Comparison of ENCODE assay signal across 13 mouse cellular contexts in genomic region chr6:134509731-134510226, GRCm38 (mm10). TPM values are rescaled to one million over a fixed set of nuclear protein-coding genes. Genes with fewer than 3 reads are reported as not detected.
DNase-seq lines count a peak whose midpoint lies in the region; ATAC-seq and TF ChIP-seq lines count a peak whose summit lies in the region.
"Had no signal": no experiment of that assay in that cellular context is flagged by ENCODE, and none has a peak within 500 bp of the region (broad histone marks: within the 10 kb centered on the region; RNA-seq: fewer than 3 reads in every experiment).

No protein-coding gene starts in this region.

- H3K27ac ChIP-seq in lung, embryonic 14.5 days (ENCODE audit: low read depth), result no peak overlapping the region
- H3K27ac ChIP-seq in hindbrain, embryonic 12.5 days, result peak overlapping the region; percentile 74; the same call in 1 of the 2 replicates
- peak overlapping the region; percentile 15; the same call in 1 of the 2 replicates for H3K27ac ChIP-seq in neural tube, embryonic 15.5 days (replicated peaks)

- TF ChIP-seq CTCF in lung, embryonic 14.5 days (IDR thresholded peaks at IDR 0.05; ENCODE audit: low read depth), result no peak

- H3K9ac ChIP-seq in lung, embryonic 14.5 days, result no peak overlapping the region
- H3K9ac ChIP-seq in hindbrain, embryonic 12.5 days, result no peak overlapping the region
- H3K9ac ChIP-seq in neural tube, embryonic 15.5 days (replicated peaks), result no peak overlapping the region

- H3K36me3 ChIP-seq in lung, embryonic 14.5 days (ENCODE audit: insufficient read depth), result peaks cover 27% of the 10 kb centered on the region
- peaks cover 28% of the 10 kb centered on the region for H3K36me3 ChIP-seq in hindbrain, embryonic 12.5 days
- H3K36me3 ChIP-seq in neural tube, embryonic 15.5 days, result peaks cover 18% of the 10 kb centered on the region

- ATAC-seq in lung, embryonic 14.5 days (ENCODE audit: insufficient read depth), result peak; percentile 53; the same call in 1 of the 2 replicates
- ATAC-seq in hindbrain, embryonic 12.5 days (ENCODE audit: low FRiP score), result peak; percentile 66
- ATAC-seq in neural tube, embryonic 15.5 days (ENCODE audit: low FRiP score), result no peak

- peaks cover 12% of the 10 kb centered on the region; the same call in 1 of the 2 replicates for H3K4me1 ChIP-seq in lung, embryonic 14.5 days (ENCODE audit: insufficient read depth)
- H3K4me1 ChIP-seq in hindbrain, embryonic 12.5 days, result peaks cover 26% of the 10 kb centered on the region; the same call in 1 of the 2 replicates
- H3K4me1 ChIP-seq in neural tube, embryonic 15.5 days, result peaks cover 21% of the 10 kb centered on the region

- no peaks in the 10 kb centered on the region for H3K9me3 ChIP-seq in lung, embryonic 14.5 days (ENCODE audit: low read depth, low read length)
- H3K9me3 ChIP-seq in hindbrain, embryonic 12.5 days (replicated peaks), result no peaks in the 10 kb centered on the region
- H3K9me3 ChIP-seq in neural tube, embryonic 15.5 days (replicated peaks), result no peaks in the 10 kb centered on the region

- no peaks in the 10 kb centered on the region for H3K27me3 ChIP-seq in lung, embryonic 14.5 days (ENCODE audit: insufficient read depth, low read length)
- H3K27me3 ChIP-seq in hindbrain, embryonic 12.5 days, result no peaks in the 10 kb centered on the region
- H3K27me3 ChIP-seq in neural tube, embryonic 15.5 days (replicated peaks), result no peaks in the 10 kb centered on the region

- no peak overlapping the region for H3K4me3 ChIP-seq in lung, embryonic 14.5 days (ENCODE audit: low read depth, low read length)
- H3K4me3 ChIP-seq in hindbrain, embryonic 12.5 days, result no peak overlapping the region
- H3K4me3 ChIP-seq in neural tube, embryonic 15.5 days (replicated peaks), result no peak overlapping the region
- H3K4me3 ChIP-seq: erythroblast, embryonic 14.5 days had no signal

- H3K4me2 ChIP-seq in lung, embryonic 14.5 days, result peak overlapping the region; percentile 29; the same call in 1 of the 2 replicates
- H3K4me2 ChIP-seq in hindbrain, embryonic 12.5 days (replicated peaks), result peak overlapping the region; percentile 14; the same call in 1 of the 2 replicates
- H3K4me2 ChIP-seq in neural tube, embryonic 15.5 days, result no peak overlapping the region

- DNase-seq in lung, embryonic 14.5 days, result peak; percentile 58
- no peak for DNase-seq in lung, postnatal 10 days
- DNase-seq in embryo, embryonic 10.5 days (ENCODE audit: low spot score), result peak; percentile 70
- no peak for DNase-seq in spleen, adult 18-20 months
- DNase-seq in frontal cortex, postnatal 25 days (ENCODE audit: low spot score in 2 of 2), result no peak
- DNase-seq: adrenal gland, postnatal 14 days; cerebellum, adult 18-20 months; liver; right cerebral cortex, postnatal 4 days; thymus, adult 2 months had no signal

- 17% methylated on average over 10 of the region's 10 CpGs for WGBS in lung, embryonic 14.5 days
- 48% methylated on average over 10 of the region's 10 CpGs for WGBS in hindbrain, embryonic 12.5 days
- WGBS in neural tube, embryonic 15.5 days, result 44% methylated on average over 10 of the region's 10 CpGs

RNA-seq across cellular contexts. Expression of gene Lrp6, which starts 57.0 kb away (rescaled TPM):
- 34.0 and 35.8 TPM in 2 replicates for polyA plus RNA-seq in lung, embryonic 14.5 days (2014; fragmentation: Nextera tagmentation; extraction: Ambion mirVana)
- polyA plus RNA-seq in hindbrain, embryonic 12.5 days (2016; fragmentation: Nextera tagmentation; extraction: Ambion mirVana), result 38.2 and 39.2 TPM in 2 replicates
- 14.6 and 17.9 TPM in 2 replicates for polyA plus RNA-seq in neural tube, embryonic 15.5 days (2015; fragmentation: Nextera tagmentation; extraction: Ambion mirVana)

Comparison
In these comparisons a context has a peak if more than half of its experiments do, and no peak if none do; other contexts are left out.
1. DNase-seq: peak in lung, embryonic 14.5 days (single experiment) and embryo, embryonic 10.5 days (single experiment); none in lung, postnatal 10 days (single experiment), spleen, adult 18-20 months (0 of 2) and frontal cortex, postnatal 25 days (0 of 2).